Mouse (Mus musculus) lung, postnatal 36 days (tissue): ENCODE data around the gene Btn2a2.

ENCODE experiments used
- DNase-seq: peaks from one replicate; pipeline ENCODE4 v3.0.0; 2022; ENCODE audit warnings: mixed read lengths

Gene Btn2a2

GRCm38 (mm10) chr13:23488400-23489322 lies at the start of gene Btn2a2:
Btn2a2 (minus strand) TSS chr13:23488857.
- DNase-seq, result peak; percentile 77

- DNase-seq, result no peak
Measured at GRCm38 (mm10) chr13:23538249-23538648, 49.6 kb upstream of the Btn2a2 start.

GRCm38 (mm10) chr13:23537006-23537710 lies 48.5 kb upstream of the Btn2a2 start:
- DNase-seq, result no peak

GRCm38 (mm10) chr13:23536076-23536822 lies 47.6 kb upstream of the Btn2a2 start:
- DNase-seq, result no peak

GRCm38 (mm10) chr13:23535137-23536075 lies 46.7 kb upstream of the Btn2a2 start, which contains the start of gene Hist1h3g:
Hist1h3g (plus strand) TSS chr13:23535422.
- DNase-seq, result peak; percentile 94

GRCm38 (mm10) chr13:23534368-23535131 lies 45.9 kb upstream of the Btn2a2 start:
- no peak for DNase-seq

GRCm38 (mm10) chr13:23533560-23534367 lies 45.1 kb upstream of the Btn2a2 start, which contains the start of gene Hist1h2af:
Hist1h2af (plus strand) TSS chr13:23533906.
- peak; percentile 83 for DNase-seq

GRCm38 (mm10) chr13:23532262-23533075 lies 43.8 kb upstream of the Btn2a2 start:
- no peak for DNase-seq

- peak; percentile 99 for DNase-seq
Measured at GRCm38 (mm10) chr13:23530901-23531875, 42.5 kb upstream of the Btn2a2 start, which contains the start of gene Hist1h4h. Hist1h4h (plus strand) TSS chr13:23531050.

GRCm38 (mm10) chr13:23530181-23530900 lies 41.7 kb upstream of the Btn2a2 start:
- DNase-seq, result peak; percentile 84

- DNase-seq, result no peak
Measured at GRCm38 (mm10) chr13:23529480-23530165, 41.0 kb upstream of the Btn2a2 start.

GRCm38 (mm10) chr13:23529005-23529404 lies 40.3 kb upstream of the Btn2a2 start:
- no peak for DNase-seq

- peak; percentile 96 for DNase-seq
Measured at GRCm38 (mm10) chr13:23526312-23526711, 37.7 kb upstream of the Btn2a2 start.

GRCm38 (mm10) chr13:23525901-23526300 lies 37.2 kb upstream of the Btn2a2 start:
- no peak for DNase-seq

- peak; percentile 71 for DNase-seq
Measured at GRCm38 (mm10) chr13:23524654-23525053, 36.0 kb upstream of the Btn2a2 start.

- no peak for DNase-seq
Measured at GRCm38 (mm10) chr13:23523976-23524375, 35.3 kb upstream of the Btn2a2 start.
